Comparison of ENCODE assay signal across 8 mouse cellular contexts in genomic region chr13:98572011-98572570, GRCm38 (mm10).
DNase-seq lines count a peak whose midpoint lies in the region; ATAC-seq lines count a peak whose summit lies in the region.

No protein-coding gene starts in this region.

- H3K9ac ChIP-seq in kidney, embryonic 15.5 days: no peak overlapping the region
- H3K9ac ChIP-seq in intestine, embryonic 15.5 days: no peak overlapping the region
- no peak overlapping the region for H3K9ac ChIP-seq in midbrain, embryonic 16.5 days (ENCODE audit: low read depth, low read length)

- H3K4me1 ChIP-seq in kidney, embryonic 15.5 days: peaks cover 26% of the 10 kb centered on the region
- peaks cover 49% of the 10 kb centered on the region for H3K4me1 ChIP-seq in forebrain, embryonic 10.5 days
- peaks cover 15% of the 10 kb centered on the region for H3K4me1 ChIP-seq in intestine, embryonic 15.5 days (replicated peaks)
- H3K4me1 ChIP-seq in midbrain, embryonic 16.5 days (ENCODE audit: control insufficient read depth, insufficient read depth, low read length): peaks cover 11% of the 10 kb centered on the region

- H3K4me2 ChIP-seq in kidney, embryonic 15.5 days: peak overlapping the region; percentile 87
- H3K4me2 ChIP-seq in intestine, embryonic 15.5 days (replicated peaks): peak overlapping the region; percentile 96
- H3K4me2 ChIP-seq in midbrain, embryonic 16.5 days (ENCODE audit: low read length): peak overlapping the region; percentile 65

- no peak for DNase-seq in kidney, postnatal 25 days
- no peak for DNase-seq in forebrain, embryonic 10.5 days (ENCODE audit: extremely low spot score, low spot score)
- no peak for DNase-seq in adrenal gland, postnatal 14 days
- no peak for DNase-seq in ovary, postnatal 36 days (ENCODE audit: low spot score)
- no peak for DNase-seq in cerebellum, adult 8-10 months

- no peak overlapping the region for H3K27ac ChIP-seq in kidney, embryonic 15.5 days
- H3K27ac ChIP-seq in forebrain, embryonic 10.5 days: peak overlapping the region; percentile 75; the same call in 1 of the 2 replicates
- no peak overlapping the region for H3K27ac ChIP-seq in intestine, embryonic 15.5 days
- H3K27ac ChIP-seq in midbrain, embryonic 16.5 days (ENCODE audit: low read length): no peak overlapping the region

- no peaks in the 10 kb centered on the region for H3K36me3 ChIP-seq in kidney, embryonic 15.5 days
- no peaks in the 10 kb centered on the region for H3K36me3 ChIP-seq in forebrain, embryonic 10.5 days (replicated peaks)
- H3K36me3 ChIP-seq in intestine, embryonic 15.5 days: no peaks in the 10 kb centered on the region
- H3K36me3 ChIP-seq in midbrain, embryonic 16.5 days (ENCODE audit: control insufficient read depth, insufficient read depth, low read length): no peaks in the 10 kb centered on the region

- 5% methylated on average over 11 of the region's 14 CpGs for WGBS in kidney, embryonic 15.5 days
- 2% methylated on average over 11 of the region's 14 CpGs for WGBS in forebrain, embryonic 10.5 days
- 26% methylated on average over 11 of the region's 14 CpGs for WGBS in intestine, embryonic 15.5 days
- 2% methylated on average over 9 of the region's 14 CpGs for WGBS in midbrain, embryonic 16.5 days

- H3K9me3 ChIP-seq in kidney, embryonic 15.5 days (replicated peaks): no peaks in the 10 kb centered on the region
- no peaks in the 10 kb centered on the region for H3K9me3 ChIP-seq in forebrain, embryonic 10.5 days
- no peaks in the 10 kb centered on the region for H3K9me3 ChIP-seq in intestine, embryonic 15.5 days
- no peaks in the 10 kb centered on the region for H3K9me3 ChIP-seq in midbrain, embryonic 16.5 days (replicated peaks; ENCODE audit: control insufficient read depth, low read length, poor library complexity, severe bottlenecking)

- no peak; the same call in 1 of the 2 replicates for ATAC-seq in kidney, embryonic 15.5 days (replicated peaks; ENCODE audit: low FRiP score)
- ATAC-seq in intestine, embryonic 15.5 days: 0 out of 2 replicates have a peak, but pooled peaks have one; percentile 43
- peak; percentile 70; the same call in 1 of the 2 replicates for ATAC-seq in midbrain, embryonic 16.5 days

- H3K4me3 ChIP-seq in kidney, embryonic 15.5 days (replicated peaks): peak overlapping the region; percentile 47
- H3K4me3 ChIP-seq in forebrain, embryonic 10.5 days: peak overlapping the region; percentile 42
- H3K4me3 ChIP-seq in intestine, embryonic 15.5 days (replicated peaks): peak overlapping the region; percentile 43
- peak overlapping the region; percentile 34 for H3K4me3 ChIP-seq in midbrain, embryonic 16.5 days (ENCODE audit: low read depth, low read length)

- H3K27me3 ChIP-seq in kidney, embryonic 15.5 days: peaks cover 60% of the 10 kb centered on the region
- peaks cover 99% of the 10 kb centered on the region for H3K27me3 ChIP-seq in forebrain, embryonic 10.5 days (ENCODE audit: poor library complexity, severe bottlenecking)
- H3K27me3 ChIP-seq in intestine, embryonic 15.5 days (replicated peaks): peaks cover 23% of the 10 kb centered on the region
- peaks cover 47% of the 10 kb centered on the region for H3K27me3 ChIP-seq in midbrain, embryonic 16.5 days (ENCODE audit: control insufficient read depth, insufficient read depth, low read depth, low read length)
